Comparison of ENCODE assay signal across 9 mouse cellular contexts in genomic region chr13:113573377-113573776, GRCm38 (mm10).
"Had no signal": no experiment of that assay in that cellular context is flagged by ENCODE, and none has a peak within 500 bp of the region (broad histone marks: within the 10 kb centered on the region; RNA-seq: fewer than 3 reads in every experiment).

No protein-coding gene starts in this region.

- ATAC-seq: lung, postnatal 0 days; midbrain, embryonic 13.5 days; midbrain, embryonic 15.5 days had no signal

- DNase-seq: lung, adult 2 months; lung, postnatal 14 days; lung, postnatal 36 days; right cerebral cortex, postnatal 14 days; thymus, adult 2 months; thymus, postnatal 25 days had no signal
